Mouse (Mus musculus) ovary, postnatal 14 days (tissue): ENCODE data around the gene Lrrn4.

Experiments
- DNase-seq: peaks from one replicate; pipeline ENCODE4 v3.0.0; 2022; ENCODE audit warnings: low spot score

Gene Lrrn4

DNA sequence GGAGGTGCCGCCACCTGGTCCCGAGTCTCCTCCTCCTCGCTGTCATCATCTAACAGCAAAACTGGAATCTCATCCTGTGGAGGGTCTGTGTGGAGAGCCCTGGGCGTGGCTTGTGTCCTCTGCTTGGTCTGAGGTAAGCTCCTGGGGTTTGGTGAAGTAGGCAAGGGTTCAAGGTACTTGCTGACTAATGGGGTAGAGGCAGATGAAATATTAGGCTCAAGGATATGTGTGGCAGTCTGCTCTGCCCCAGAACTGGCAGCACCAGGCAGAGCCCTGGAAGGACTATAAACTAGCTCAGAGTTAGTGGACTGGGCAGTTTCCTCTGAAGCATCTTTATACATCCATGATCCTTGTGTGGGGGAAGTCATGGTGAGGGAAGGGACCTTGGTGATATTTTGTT is 10.4 kb downstream of the Lrrn4 start:
- DNase-seq = no peak

DNA sequence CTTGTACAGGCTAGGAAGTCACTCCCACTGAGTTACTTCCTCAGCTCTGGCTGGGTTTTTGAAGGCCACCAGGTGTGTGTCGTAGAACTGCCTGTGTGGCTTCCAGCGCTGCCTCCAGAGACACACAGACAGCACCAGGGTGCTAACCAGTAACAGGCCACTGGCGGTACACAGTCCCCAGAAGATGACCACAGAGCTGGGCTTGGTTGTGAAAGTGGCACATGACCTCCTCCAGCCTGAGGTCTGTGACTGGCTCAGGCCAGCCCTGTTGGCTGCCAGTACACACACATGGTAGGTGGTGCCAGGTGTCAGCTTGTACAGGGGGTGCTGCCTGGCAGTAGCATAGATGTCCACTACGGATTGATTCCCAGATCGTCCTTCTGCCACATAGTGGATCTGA is 11.0 kb downstream of the Lrrn4 start:
- DNase-seq = no peak

DNA sequence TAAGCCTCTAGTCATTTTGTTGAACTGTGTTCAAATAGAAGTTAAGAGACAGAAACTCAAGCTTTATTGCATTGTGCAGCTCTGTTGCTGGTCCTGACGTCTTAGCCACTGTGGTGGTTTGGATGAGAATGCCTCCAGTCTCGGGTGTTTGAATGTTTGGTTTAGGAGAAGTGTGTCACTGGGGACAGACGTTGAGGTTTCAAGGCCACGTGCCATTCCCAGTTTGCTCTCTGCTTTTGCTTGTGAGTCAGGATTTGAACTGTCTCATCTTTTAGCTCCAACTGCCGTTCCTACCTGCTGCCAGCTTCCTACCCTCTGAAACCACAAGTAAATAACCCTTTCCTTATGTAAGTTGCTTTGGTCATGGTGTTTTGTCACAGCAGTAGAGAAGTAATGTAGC is 13.2 kb downstream of the Lrrn4 start:
- DNase-seq = no peak

DNA sequence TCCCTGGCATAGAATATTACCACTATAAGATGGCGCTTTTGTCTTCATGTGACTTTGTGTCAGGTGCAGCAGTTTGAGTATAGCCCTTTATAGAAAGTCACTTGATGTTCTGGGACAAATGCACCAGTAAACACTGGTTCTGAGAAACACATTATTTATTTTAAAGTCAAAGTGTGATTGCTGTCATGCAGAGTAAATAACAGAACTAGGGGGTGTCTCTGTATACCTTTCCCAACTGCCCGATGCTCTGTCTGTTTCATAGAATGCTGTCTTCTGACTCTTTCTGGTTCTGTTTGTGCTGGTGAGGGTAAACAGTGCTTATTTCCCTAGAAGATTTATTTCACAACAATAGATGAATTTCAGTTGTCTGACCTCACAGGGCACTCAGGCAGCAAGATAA is 17.4 kb downstream of the Lrrn4 start:
- DNase-seq = no peak

DNA sequence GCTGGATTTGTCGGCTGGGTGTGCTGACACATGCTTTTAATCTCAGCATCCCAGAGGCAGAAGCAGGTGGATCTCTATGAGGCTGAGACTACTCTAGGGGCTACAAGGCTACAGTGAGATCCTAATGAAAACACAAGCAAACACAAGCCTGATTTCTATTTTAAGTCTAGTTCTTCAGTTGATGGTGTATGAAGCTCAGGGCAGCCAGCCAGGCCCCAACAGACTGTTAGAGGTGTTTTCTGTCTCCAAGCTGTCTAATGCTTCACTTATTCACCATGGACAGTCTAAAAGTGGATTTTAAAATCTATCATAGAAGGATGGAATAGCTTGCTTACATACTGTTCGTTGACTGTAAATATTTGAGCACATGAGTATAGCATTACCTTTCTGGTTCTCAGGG is 19.2 kb downstream of the Lrrn4 start:
- no peak for DNase-seq

DNA sequence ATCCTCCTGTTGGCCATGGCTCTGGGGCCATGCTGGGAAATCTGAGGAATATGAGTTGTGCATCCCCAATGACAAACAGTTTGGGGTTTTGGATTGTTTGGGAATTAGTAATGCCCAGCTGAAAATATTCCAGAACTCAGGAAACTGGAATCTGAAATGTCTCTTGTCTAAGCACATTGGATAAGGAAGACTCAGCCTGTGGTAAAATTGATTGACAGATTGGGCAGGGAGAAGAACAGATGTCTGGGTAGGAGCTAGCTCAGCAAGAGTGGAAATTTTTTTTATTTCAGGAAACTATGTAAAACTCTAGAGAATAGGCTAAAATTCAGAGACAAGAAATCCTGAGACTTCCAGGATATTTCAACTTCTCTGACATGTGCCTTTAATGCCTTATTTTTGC is 20.3 kb downstream of the Lrrn4 start:
- DNase-seq = no peak

DNA sequence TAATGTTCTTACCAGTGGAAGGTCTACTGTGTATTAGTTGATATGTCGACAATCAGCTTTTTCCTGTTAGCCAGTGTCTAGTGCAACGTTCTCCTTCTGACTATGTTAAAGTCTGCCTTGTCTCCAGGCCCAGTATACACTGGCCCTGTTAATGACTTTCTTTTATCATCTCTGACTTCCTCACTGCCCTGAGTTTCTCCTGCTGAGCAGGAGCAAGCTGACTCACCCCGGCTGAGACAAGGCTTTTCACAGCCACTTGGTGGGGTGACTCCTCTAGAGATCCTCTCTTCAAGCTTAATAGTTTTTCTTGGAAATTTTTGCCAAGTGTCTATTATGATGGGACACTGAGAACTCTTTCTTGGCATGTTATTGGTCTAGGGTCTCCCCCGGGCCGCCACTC is 24.4 kb downstream of the Lrrn4 start:
- DNase-seq = no peak

DNA sequence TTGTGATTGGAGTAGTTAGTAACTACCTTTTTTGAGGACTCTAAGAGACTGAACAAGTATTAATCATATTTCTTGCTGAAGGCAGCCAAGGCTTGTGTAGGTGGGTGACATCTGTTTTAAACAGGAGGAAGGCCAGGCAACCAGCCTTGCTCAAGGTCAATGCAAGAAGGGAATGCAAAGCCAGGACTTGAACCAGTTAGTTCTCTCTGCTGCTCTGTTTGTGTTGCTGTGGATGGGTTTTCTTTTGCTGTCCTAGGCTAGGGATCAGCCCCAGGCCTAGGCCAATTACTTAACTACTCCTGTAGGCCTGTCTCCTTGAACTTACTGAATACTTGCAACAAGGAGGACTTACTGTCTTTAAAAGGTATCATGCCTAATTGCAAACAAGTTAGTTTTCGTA is 27.6 kb downstream of the Lrrn4 start:
- DNase-seq = no peak

DNA sequence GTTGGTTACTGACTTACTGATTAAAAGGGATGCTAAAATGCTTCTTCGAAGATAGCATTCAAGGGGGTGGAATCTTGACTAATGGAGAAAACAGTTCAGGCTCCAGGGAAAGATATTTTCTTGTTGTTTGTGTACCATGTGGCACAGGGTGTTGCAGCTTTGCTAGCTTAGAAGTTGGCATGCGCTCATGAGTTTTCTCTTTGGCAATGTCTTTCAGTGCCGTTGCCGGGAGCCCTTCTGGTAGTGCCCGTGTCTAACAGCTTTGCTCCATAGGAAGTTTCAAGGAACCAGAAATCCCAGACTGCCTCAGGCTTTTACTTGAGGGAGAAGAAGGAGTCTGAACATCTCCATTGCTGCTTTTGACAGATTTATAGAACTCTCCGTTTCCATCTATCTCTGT is 31.6 kb downstream of the Lrrn4 start:
- no peak for DNase-seq

DNA sequence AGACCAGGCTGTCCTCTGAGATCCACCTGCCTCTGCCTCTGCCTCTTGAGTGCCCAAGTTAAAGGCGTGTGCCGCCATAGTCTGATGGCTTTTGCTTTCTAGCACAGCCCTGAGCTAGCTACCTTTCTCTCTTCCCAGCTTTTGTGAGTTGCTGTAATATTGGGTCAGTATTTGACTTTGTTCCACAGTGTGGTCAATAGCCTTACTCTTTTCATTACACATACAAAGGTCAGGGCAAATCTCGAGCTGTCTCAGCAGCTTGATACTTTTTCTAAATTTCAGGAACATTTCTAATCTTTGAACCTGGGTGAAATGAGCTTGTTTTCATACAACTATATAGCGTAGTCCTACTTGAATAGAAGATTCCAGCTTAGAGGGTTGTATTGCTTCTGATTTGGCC is 32.3 kb downstream of the Lrrn4 start:
- DNase-seq = no peak

DNA sequence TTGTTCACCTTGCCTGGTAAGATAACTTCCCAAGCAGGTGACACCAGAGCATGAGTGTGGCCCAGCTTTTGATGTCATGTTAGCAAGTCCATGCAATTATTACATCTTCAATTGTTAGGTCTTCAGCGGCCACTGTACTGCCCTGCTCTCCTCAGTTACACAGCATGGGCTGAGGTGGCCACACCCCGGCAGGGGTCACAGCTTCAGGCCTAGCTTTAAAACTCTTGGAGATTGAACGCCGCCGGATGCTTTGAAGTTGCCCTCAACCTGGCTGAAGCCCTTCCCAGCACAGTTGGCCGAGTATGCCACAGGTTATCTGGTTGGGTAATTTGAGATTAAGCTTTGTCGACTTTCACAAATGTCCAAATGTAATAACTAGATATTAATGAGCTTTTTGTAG is 33.1 kb downstream of the Lrrn4 start:
- DNase-seq = no peak

DNA sequence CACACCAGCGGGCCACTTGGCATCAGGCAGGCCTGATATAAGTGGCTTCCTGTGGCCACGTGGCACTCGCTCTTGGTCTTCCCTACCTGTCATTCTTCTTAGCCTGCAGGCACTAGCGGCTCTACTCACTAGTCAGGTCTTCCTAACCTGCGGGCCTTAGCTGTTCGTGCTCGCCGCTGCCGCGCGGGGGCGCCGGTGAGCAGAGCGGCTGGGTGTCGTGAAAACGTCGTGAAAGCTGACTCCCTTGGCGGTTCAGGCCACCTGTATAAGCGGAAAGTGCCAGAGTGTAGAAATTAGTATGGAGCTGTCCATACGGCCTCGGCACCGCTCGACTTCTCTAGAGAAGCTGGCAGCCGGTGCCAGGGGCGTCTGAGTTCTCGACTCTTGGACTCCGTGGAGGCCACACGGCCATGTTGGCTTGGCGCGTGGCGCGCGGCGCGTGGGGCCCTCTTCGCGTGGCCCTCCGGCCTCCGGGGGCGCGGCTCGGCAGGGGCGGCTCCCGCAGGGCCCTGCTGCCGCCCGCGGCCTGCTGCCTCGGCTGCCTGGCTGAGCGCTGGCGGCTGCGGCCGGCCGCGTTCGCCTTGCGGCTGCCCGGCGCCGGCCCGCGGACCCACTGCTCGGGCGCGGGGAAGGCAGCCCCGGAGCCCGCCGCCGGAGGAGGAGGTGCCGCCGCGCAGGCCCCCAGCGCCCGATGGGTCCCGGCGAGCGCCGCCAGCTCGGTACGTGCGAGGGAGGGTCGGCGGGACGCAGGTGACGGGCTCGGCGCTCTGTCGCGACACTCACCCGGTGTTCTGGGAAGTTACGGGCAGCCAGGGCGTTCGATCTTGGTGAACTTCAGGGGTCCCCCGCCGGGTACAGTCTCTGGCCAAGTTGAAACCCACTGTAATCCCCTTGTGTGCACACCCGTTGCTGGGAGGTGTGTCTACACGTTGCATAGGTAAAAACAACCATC is 34.0 kb downstream of the Lrrn4 start, which contains the start of gene Crls1:
Gene Crls1, plus strand, starts transcription at position 260 of the 952 bp plus-strand sequence.
- peak; percentile 99 for DNase-seq

DNA sequence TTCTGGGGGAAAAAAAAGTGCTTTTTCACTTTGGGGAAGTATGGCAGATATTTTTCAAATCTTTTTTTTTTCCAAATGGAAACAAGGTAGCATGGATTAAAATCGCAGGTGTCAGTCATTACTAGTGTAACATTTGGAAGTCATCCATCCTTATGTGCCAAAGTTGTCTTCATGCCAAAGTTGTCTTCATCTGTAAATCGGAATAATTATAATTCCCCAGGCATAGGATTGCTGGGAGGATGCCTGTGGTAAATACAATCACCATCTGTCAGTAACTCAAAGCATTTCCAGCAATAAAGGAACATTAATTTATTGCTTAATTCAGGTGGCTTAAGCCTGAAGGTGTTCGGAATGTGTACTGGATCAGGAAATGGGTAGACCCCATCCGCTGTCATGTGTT is 39.6 kb downstream of the Lrrn4 start:
- no peak for DNase-seq
